Mouse (Mus musculus) limb, embryonic 13.5 days (tissue): Measurements from ENCODE around the gene Dmrt1. TPM values are rescaled to one million over a fixed set of nuclear protein-coding genes. Genes with fewer than 3 reads are reported as not detected.
"Not testable (repeated sequence)": the region's sequence is repeated elsewhere in the genome, so short reads cannot be mapped to it uniquely, and the experiment has no call there.

Experiments used
- ATAC-seq: fragments of 200-750 bp; cut with Nextera tagmentation; 2 replicates; pipeline ENCODE4 v1.8.0; 2017; ENCODE audit warnings: low read depth, moderate number of reproducible peaks, moderate TSS enrichment; ENCODE audit not compliant: low FRiP score
- H3K27ac ChIP-seq: fragments of 300-500 bp; sonication (generic); 2 replicates; pipeline ENCODE4 v1.5.1; 2015; ENCODE audit warnings: inconsistent platforms, mild to moderate bottlenecking, moderate library complexity
- H3K27me3 ChIP-seq: fragments of 300-500 bp; sonication (generic); 2 replicates; pipeline ENCODE4 v1.6.1; 2015; ENCODE audit warnings: mild to moderate bottlenecking, inconsistent platforms
- H3K36me3 ChIP-seq: fragments of 300-500 bp; sonication (generic); 2 replicates; pipeline ENCODE4 v1.6.1; 2015; ENCODE audit warnings: inconsistent platforms, mild to moderate bottlenecking, moderate library complexity
- H3K4me1 ChIP-seq: fragments of 300-500 bp; sonication (generic); 2 replicates; pipeline ENCODE4 v1.6.1; 2015; ENCODE audit warnings: inconsistent platforms
- H3K4me2 ChIP-seq: fragments of 300-500 bp; sonication (generic); replicated peaks from 2 replicates; pipeline ENCODE4 v1.6.1; 2015; ENCODE audit warnings: inconsistent platforms, mild to moderate bottlenecking, moderate library complexity
- H3K4me3 ChIP-seq: fragments of 300-500 bp; sonication (generic); 2 replicates; pipeline ENCODE4 v1.5.1; 2015; ENCODE audit warnings: moderate library complexity, mild to moderate bottlenecking, inconsistent platforms
- H3K9ac ChIP-seq: fragments of 300-500 bp; sonication (generic); 2 replicates; pipeline ENCODE4 v1.6.1; 2015; ENCODE audit warnings: mild to moderate bottlenecking, inconsistent platforms
- H3K9me3 ChIP-seq: fragments of 300-500 bp; sonication (generic); 2 replicates; pipeline ENCODE4 v1.6.1; 2016; ENCODE audit warnings: inconsistent platforms
- WGBS: fragments of 180-500 bp; shearing (Covaris S2); methylation state at CpG from one replicate; pipeline ENCODE4 v1.1.7; 2015; 5-methylcytosine and 5-hydroxymethylcytosine counted together
- polyA plus RNA-seq: library from polyadenylated mRNA; unstranded; fragments of >200 nt; fragmentation: Nextera tagmentation; extraction: Ambion mirVana; gene quantifications from 2 replicates; pipeline ENCODE4 v1.2.1, GENCODE M21; 2015

The Dmrt1 gene
- 0.11 and 0.15 TPM in 2 replicates for polyA plus RNA-seq

GRCm38 (mm10) chr19:25505360-25506196, at the start of gene Dmrt1:
TSS of gene Dmrt1 (plus strand) at chr19:25505618.
- Histone ChIP-seq H3K9me3 (no peaks in the 10 kb centered on the region), H3K4me3 (peak within 1 kb of the TSS; percentile 43), H3K36me3 (no peaks in the 10 kb centered on the region), H3K4me2 (peak within 1 kb of the TSS; percentile 67), H3K9ac (no peak within 1 kb of the TSS), H3K27me3 (peaks cover 83% of the 10 kb centered on the region), H3K4me1 (peaks cover 15% of the 10 kb centered on the region), H3K27ac (no peak within 1 kb of the TSS)
- ATAC-seq, result no peak; the same call in 1 of the 2 replicates
- under 1% methylated on average over 64 of the region's 64 CpGs for WGBS

- Histone ChIP-seq H3K27me3 (no peaks in the 10 kb centered on the region), H3K27ac (no peak overlapping the region), H3K9ac (no peak overlapping the region), H3K36me3 (no peaks in the 10 kb centered on the region), H3K4me2 (no peak overlapping the region), H3K4me3 (no peak overlapping the region), H3K4me1 (no peaks in the 10 kb centered on the region), H3K9me3 (no peaks in the 10 kb centered on the region)
- 88% methylated on average over 8 of the region's 8 CpGs for WGBS
- no peak for ATAC-seq
Measured at GRCm38 (mm10) chr19:25460760-25461159, 44.7 kb upstream of the Dmrt1 start.

DNA sequence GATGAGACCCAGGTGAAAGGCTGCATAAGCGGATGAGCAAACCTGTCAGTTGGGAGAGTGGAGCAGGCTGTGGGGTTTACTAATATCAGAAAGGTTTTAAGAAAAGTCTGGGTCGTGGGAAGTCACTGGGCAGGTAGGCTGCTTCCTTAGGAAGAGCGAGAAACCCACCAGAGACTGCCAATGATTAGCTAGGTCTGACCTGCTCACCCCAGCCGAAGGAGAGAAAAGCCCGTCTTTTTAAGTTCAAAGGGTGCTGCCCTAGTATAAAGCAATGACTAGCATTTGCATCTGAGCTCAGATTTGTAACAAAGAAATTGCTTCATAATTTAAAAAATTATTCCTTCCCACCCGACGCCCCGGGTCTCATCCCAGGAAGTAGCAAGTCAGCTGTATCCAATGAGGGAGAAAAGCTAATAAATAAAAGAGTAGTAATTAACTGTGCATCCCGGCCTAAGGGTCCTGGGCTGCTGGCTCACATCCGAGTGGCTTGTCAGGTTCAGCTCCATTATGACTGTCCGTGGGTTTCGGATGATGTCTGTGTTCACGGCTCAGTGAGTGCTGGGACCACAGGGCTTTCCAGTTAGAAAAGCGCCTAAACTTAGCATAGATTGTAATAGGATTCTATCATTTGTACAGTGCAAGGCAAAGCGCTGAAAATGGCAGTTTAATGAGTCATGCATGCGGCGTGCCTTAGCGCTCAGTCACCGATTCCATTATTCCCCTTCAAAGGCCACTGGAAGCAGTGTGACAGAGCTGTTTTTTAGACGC, 43.7 kb upstream of the Dmrt1 start:
- Histone ChIP-seq H3K4me2 (no peak overlapping the region), H3K9me3 (no peaks in the 10 kb centered on the region), H3K4me1 (no peaks in the 10 kb centered on the region), H3K27me3 (no peaks in the 10 kb centered on the region), H3K27ac (no peak overlapping the region), H3K36me3 (no peaks in the 10 kb centered on the region), H3K4me3 (no peak overlapping the region), H3K9ac (no peak overlapping the region)
- WGBS, result 62% methylated on average over 20 of the region's 20 CpGs
- ATAC-seq, result no peak

- 66% methylated on average over 4 of the region's 4 CpGs for WGBS
- not testable (repeated sequence) for H3K36me3 ChIP-seq, H3K4me1 ChIP-seq, H3K27ac ChIP-seq, H3K4me3 ChIP-seq, H3K4me2 ChIP-seq, H3K9ac ChIP-seq, H3K27me3 ChIP-seq, ATAC-seq, H3K9me3 ChIP-seq
Measured at GRCm38 (mm10) chr19:25475806-25476205, 29.6 kb upstream of the Dmrt1 start.

GRCm38 (mm10) chr19:25479152-25479669, 26.2 kb upstream of the Dmrt1 start:
- ATAC-seq, result no peak
- 87% methylated on average over 5 of the region's 5 CpGs for WGBS
- no peaks in the 10 kb centered on the region for H3K4me1 ChIP-seq
- H3K27ac ChIP-seq, result no peak overlapping the region
- H3K36me3 ChIP-seq, result no peaks in the 10 kb centered on the region
- H3K4me3 ChIP-seq, result no peak overlapping the region
- H3K9ac ChIP-seq, result no peak overlapping the region
- no peaks in the 10 kb centered on the region for H3K27me3 ChIP-seq
- H3K4me2 ChIP-seq, result no peak overlapping the region
- H3K9me3 ChIP-seq, result peaks cover 3% of the 10 kb centered on the region; the same call in 1 of the 2 replicates

- no peak for ATAC-seq
- WGBS, result 90% methylated on average over 6 of the region's 6 CpGs
- Histone ChIP-seq H3K27ac (no peak overlapping the region), H3K9ac (no peak overlapping the region), H3K4me3 (no peak overlapping the region), H3K27me3 (peaks cover 2% of the 10 kb centered on the region), H3K36me3 (no peaks in the 10 kb centered on the region), H3K9me3 (peaks cover 3% of the 10 kb centered on the region; the same call in 1 of the 2 replicates), H3K4me1 (no peaks in the 10 kb centered on the region), H3K4me2 (no peak overlapping the region)
Measured at GRCm38 (mm10) chr19:25480820-25481219, 24.6 kb upstream of the Dmrt1 start.

DNA sequence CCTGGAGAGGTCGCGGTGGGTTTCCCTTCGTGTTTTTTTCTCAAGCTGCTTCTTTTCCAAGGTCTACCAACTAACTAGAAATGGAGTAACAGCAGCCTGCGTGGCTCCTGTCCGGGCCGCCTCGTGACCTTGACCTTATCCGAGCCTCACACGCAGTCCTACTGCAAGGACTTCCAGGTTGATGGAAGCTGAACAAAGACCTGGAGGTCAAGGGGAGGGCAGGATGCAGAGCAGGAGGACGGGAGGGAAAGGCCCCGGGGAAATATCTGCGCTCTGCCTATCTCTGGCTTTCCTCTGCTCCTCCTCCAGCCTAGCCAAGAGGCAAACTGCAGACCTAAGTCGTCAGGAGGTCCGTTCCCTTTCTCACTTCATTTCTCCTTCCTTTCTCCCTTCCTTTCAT, 18.9 kb upstream of the Dmrt1 start:
- Histone ChIP-seq H3K9me3 (no peaks in the 10 kb centered on the region), H3K27me3 (peaks cover 30% of the 10 kb centered on the region), H3K4me1 (peaks cover 19% of the 10 kb centered on the region), H3K27ac (no peak overlapping the region), H3K9ac (peak overlapping the region; percentile 45; the same call in 1 of the 2 replicates), H3K36me3 (no peaks in the 10 kb centered on the region), H3K4me2 (peak overlapping the region; percentile 46), H3K4me3 (peak overlapping the region; percentile 10; the same call in 1 of the 2 replicates)
- WGBS, result 17% methylated on average over 14 of the region's 14 CpGs
- no peak for ATAC-seq

DNA sequence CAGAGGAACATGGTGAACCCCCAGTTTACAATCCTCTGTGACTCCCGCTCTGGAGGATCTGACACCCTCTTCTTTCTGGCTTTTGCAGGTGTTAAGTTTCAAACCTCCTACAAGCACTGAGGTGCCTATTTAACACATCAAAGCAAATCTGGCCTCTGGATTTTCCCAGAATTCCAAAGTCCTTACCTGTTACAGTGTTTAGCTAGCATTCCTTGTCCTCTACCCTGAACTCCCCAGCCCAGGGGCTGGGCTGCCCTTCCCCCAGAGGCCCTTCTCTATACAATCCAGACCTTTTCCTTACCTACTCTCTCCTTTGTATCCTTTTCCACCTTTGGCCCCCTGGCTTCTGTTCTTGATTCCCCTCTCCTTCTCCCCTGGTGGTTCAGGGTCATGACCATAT, 18.1 kb upstream of the Dmrt1 start:
- no peaks in the 10 kb centered on the region for H3K9me3 ChIP-seq
- H3K4me1 ChIP-seq, result peaks cover 19% of the 10 kb centered on the region
- no peak overlapping the region for H3K4me3 ChIP-seq
- H3K36me3 ChIP-seq, result no peaks in the 10 kb centered on the region
- 0% methylated on average over 1 of the region's 1 CpGs for WGBS
- H3K4me2 ChIP-seq, result peak overlapping the region; percentile 46
- H3K27me3 ChIP-seq, result peaks cover 30% of the 10 kb centered on the region
- H3K27ac ChIP-seq, result no peak overlapping the region
- no peak for ATAC-seq
- no peak overlapping the region for H3K9ac ChIP-seq

GRCm38 (mm10) chr19:25488546-25488945, 16.9 kb upstream of the Dmrt1 start:
- no peak overlapping the region for H3K27ac ChIP-seq
- peaks cover 30% of the 10 kb centered on the region for H3K27me3 ChIP-seq
- H3K4me2 ChIP-seq, result no peak overlapping the region
- no peak overlapping the region for H3K9ac ChIP-seq
- no peak overlapping the region for H3K4me3 ChIP-seq
- no peaks in the 10 kb centered on the region for H3K9me3 ChIP-seq
- no peak for ATAC-seq
- WGBS, result 15% methylated on average over 2 of the region's 2 CpGs
- H3K4me1 ChIP-seq, result peaks cover 19% of the 10 kb centered on the region
- H3K36me3 ChIP-seq, result no peaks in the 10 kb centered on the region

- H3K36me3 ChIP-seq, result no peaks in the 10 kb centered on the region
- H3K4me1 ChIP-seq, result peaks cover 19% of the 10 kb centered on the region
- no peaks in the 10 kb centered on the region for H3K9me3 ChIP-seq
- no peak overlapping the region for H3K27ac ChIP-seq
- H3K9ac ChIP-seq, result no peak overlapping the region
- peaks cover 30% of the 10 kb centered on the region for H3K27me3 ChIP-seq
- 70% methylated on average over 2 of the region's 2 CpGs for WGBS
- no peak overlapping the region for H3K4me2 ChIP-seq
- ATAC-seq, result no peak
- H3K4me3 ChIP-seq, result no peak overlapping the region
Measured at GRCm38 (mm10) chr19:25489546-25489945, 15.9 kb upstream of the Dmrt1 start.

GRCm38 (mm10) chr19:25497434-25497833, 8.0 kb upstream of the Dmrt1 start:
- H3K27ac ChIP-seq, result no peak overlapping the region
- peaks cover 11% of the 10 kb centered on the region for H3K27me3 ChIP-seq
- no peak for ATAC-seq
- H3K36me3 ChIP-seq, result no peaks in the 10 kb centered on the region
- no peaks in the 10 kb centered on the region for H3K9me3 ChIP-seq
- no peak overlapping the region for H3K4me2 ChIP-seq
- 84% methylated on average over 6 of the region's 6 CpGs for WGBS
- H3K9ac ChIP-seq, result no peak overlapping the region
- H3K4me1 ChIP-seq, result no peaks in the 10 kb centered on the region
- no peak overlapping the region for H3K4me3 ChIP-seq

DNA sequence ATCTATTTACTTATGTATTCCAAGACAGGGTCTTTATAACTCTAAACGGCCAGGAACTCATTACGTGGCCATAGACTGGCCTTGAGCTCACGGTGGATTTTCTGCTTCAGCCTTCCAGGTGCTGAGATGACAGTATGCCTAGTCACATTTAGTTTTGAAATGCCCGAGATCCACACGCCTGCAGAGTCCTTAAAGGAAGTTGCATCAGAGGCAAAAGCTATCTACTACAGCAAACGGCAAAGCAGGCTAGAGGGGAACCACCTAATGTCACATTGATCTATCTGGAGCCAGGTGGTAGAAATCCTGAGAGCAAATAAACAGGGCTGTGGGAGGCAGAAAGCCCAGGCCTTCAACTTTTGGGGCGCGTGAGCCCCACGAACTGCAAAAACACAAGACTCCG, 540 bp upstream of the Dmrt1 start:
- no peak for ATAC-seq
- no peak overlapping the region for H3K27ac ChIP-seq
- H3K9me3 ChIP-seq, result no peaks in the 10 kb centered on the region
- H3K4me1 ChIP-seq, result peaks cover 15% of the 10 kb centered on the region
- no peak overlapping the region for H3K4me3 ChIP-seq
- WGBS, result 25% methylated on average over 10 of the region's 10 CpGs
- H3K36me3 ChIP-seq, result no peaks in the 10 kb centered on the region
- H3K9ac ChIP-seq, result no peak overlapping the region
- H3K27me3 ChIP-seq, result peaks cover 77% of the 10 kb centered on the region
- H3K4me2 ChIP-seq, result 0 out of 2 replicates have a peak overlapping the region, but pooled peaks have one; percentile 67
